Mouse (Mus musculus): ENCODE measurements around the gene Olfr556.

- TF ChIP-seq POLR2A (IDR thresholded peaks at IDR 0.05; ENCODE audit: borderline replicate concordance, extremely low read depth, insufficient read depth, insufficient read length, poor library complexity, severe bottlenecking) (peak; percentile 36; the same call in 1 of the 2 replicates), CTCF (IDR thresholded peaks at IDR 0.05; ENCODE audit: borderline replicate concordance, extremely low read depth, insufficient read depth, insufficient read length) (no peak)
These were observed 22.3 kb downstream of the Olfr556 start, which contains the start of gene Trim68 for GRCm38 (mm10) chr7:102686944-102687501.

Data from brain, embryonic 14.5 days (tissue).